Mouse (Mus musculus) hematopoietic stem cell, adult 5-6 weeks (primary cell): ENCODE measurements around the gene Serac1. TPM values are rescaled to one million over a fixed set of nuclear protein-coding genes. Genes with fewer than 3 reads are reported as not detected.
"Not testable (repeated sequence)": the region's sequence is repeated elsewhere in the genome, so short reads cannot be mapped to it uniquely, and the experiment has no call there.

Experiments used
- ATAC-seq, 2 experiments: fragments of 125-278 bp in 1 of 2; replicated peaks in 1 of 2; 2 replicates each; pipeline ENCODE4 v1.8.0; 2016 to 2017; ENCODE audit warnings: inconsistent platforms in 2 of 2, mild to moderate bottlenecking in 2 of 2, moderate number of reproducible peaks in 2 of 2, low read depth in 1 of 2, moderate TSS enrichment in 1 of 2; ENCODE audit not compliant: low FRiP score in 2 of 2, poor library complexity in 2 of 2, severe bottlenecking in 2 of 2, insufficient read depth in 1 of 2, low TSS enrichment in 1 of 2
- total RNA-seq: library from RNA; stranded (forward); fragments of 172-1452, 232-1000 nt; gene quantifications from 2 replicates; pipeline ENCODE4 v1.2.3, GENCODE M21; 2017

Serac1 gene
- total RNA-seq, 1 experiment from 2014 or later: 1.4 TPM

DNA sequence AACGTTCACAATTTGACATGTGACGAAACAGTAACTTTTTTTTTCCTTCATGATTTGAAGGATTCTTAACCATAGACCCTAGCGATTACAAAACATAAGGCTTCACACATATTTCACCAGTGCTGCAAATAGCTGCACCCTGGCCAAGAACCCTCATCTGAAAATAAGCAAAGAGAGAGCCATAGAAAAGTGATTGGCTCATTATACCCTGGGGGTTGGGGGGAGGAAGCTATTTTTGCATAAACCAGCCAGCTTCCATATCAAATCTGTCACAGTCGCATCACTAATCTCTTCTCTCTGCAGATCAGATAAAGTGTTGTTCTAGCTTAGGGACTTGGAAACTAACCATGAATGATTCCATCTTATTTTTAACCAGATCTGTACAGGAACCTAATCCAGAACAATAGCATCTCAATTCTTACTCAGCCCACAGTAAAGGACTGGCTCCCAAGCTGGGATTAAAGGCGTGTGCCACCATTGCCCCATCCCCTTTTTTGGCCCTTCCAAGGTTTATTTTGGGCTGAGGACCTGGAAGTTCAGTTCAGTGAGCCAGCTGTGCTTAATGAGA is 3.9 kb upstream of the Serac1 start:
- ATAC-seq: no peak

DNA sequence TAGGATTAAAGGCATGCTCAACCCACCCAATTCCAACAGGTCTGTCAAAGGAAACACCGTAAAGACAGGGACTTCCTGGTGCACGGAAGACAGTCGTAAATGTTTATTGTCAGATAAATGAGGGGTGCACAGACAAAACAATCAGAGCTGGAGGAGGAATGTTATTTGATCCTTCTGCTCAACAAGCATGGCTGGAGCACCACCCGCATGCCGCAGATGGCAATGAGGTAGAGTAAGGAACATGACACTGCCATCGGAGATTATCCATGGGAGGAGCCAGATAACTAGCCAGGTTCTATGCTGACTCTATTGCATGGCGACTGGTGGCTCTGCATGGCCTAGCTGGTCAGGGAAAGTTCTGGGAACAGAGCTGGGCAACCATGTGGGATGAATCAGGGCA is 6.1 kb downstream of the Serac1 start:
- ATAC-seq: no peak

- no peak for ATAC-seq
Observed at GRCm38 (mm10) chr17:6069866-6070265, 9.7 kb downstream of the Serac1 start.

DNA sequence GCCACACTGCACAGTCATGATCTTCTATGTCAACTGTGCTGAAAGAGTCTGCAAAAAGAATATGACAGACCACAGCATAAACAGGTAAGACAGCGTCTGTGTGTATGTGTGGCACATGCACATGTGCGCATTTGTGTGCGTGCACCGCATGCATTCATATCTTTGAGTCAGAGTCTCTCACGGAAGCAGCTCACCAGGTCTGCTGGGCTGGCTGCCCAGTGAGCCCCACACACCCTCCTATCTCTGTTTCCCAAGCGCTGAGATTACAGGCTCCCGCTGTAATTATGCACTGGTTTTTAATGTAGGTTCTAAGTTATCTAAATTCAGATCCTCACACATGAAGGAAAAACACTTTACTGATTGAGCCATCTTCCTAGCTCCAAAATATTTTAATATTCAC is 11.9 kb downstream of the Serac1 start:
- ATAC-seq: no peak

GRCm38 (mm10) chr17:6066021-6066420 is 13.5 kb downstream of the Serac1 start:
- no peak for ATAC-seq

GRCm38 (mm10) chr17:6063532-6063931 is 16.0 kb downstream of the Serac1 start:
- no peak for ATAC-seq

GRCm38 (mm10) chr17:6062793-6063192 is 16.7 kb downstream of the Serac1 start:
- no peak for ATAC-seq

- peak; percentile 63 to 69; a peak in 3 of 4 replicates for ATAC-seq
Observed at GRCm38 (mm10) chr17:6054934-6055355, 24.6 kb downstream of the Serac1 start.

DNA sequence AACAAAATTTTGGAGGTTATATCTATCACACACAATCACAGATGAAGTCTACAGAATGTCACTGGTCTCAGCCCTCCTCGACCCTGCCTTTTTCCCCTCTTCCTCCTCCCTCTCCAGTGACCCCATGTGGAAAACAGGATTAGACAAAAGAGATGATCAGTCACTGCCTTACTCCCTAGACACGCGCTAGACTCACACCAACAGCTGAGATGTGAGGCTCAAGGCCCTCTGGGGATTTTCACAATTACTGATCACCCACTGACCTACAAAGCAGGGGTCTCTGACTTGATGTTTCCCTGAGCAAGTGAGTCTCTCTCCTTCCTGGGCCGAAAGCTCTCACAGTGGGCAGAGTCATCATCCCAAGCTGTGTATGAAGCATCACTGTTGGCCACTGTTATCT is 26.7 kb downstream of the Serac1 start:
- no peak for ATAC-seq

GRCm38 (mm10) chr17:6037507-6037906 is 42.0 kb downstream of the Serac1 start:
- no peak for ATAC-seq

GRCm38 (mm10) chr17:6036872-6037271 is 42.7 kb downstream of the Serac1 start:
- no peak for ATAC-seq

DNA sequence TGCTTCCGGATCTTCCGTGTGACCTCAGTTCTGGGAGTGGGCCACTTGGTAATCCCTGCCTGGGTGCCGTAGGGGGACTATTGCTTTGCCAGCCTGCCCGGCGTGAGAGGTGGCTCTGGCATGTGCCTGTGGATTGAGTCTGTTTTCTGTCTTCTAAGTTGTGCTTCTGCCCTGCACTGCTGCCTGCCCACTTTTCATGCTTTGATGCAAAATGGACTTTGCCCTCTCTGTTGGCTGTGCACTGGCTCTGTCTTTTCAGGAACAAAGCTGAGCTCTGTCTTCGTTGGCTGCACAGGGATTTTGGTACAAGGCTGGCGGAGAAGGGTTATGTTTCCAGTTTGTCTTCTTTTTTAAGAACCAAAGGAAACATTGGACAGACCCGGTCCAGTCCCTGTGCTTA is 43.1 kb downstream of the Serac1 start:
- ATAC-seq: no peak

GRCm38 (mm10) chr17:6035661-6036060 is 43.9 kb downstream of the Serac1 start:
- no peak for ATAC-seq

DNA sequence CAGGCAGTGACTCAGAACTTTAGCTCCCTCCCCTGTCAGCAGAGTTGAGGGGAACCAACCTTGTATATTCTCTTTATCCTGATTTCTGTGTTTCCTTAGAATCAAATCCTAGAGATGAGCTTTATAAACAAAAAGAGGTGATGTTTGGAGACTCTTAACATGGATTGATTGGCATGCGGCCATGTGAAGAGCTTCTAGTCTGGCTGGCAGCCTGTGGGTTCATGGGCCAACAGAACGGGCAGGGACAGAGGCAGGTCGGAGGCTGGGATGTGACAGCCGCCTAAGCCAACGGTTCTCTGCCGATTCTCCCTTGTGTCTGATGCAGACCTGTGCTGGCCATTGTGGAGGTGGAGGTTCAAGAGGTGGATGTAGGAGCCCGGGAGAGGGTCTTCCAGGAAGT is 53.7 kb downstream of the Serac1 start:
- no peak for ATAC-seq

DNA sequence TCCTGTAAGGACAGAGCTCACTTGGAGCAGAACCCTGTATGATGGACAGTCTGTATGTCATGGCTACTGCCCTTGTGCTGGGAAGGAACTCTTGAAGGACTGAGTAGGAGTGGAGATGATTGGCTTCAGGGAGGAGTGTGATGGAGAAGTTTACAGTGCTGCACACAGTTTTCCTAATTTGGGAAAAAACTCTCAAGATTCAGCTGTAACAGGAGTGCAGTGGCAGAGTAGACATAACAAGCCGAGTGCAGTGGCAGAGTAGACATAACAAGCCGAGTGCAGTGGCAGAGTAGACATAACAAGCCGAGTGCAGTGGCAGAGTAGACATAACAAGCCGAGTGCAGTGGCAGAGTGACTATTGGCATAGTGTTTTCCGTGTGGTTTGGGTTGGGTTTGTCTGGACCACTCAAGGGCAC is 58.2 kb downstream of the Serac1 start:
- not testable (repeated sequence) for ATAC-seq

- ATAC-seq: no peak
Observed at GRCm38 (mm10) chr17:6020636-6021035, 58.9 kb downstream of the Serac1 start.

DNA sequence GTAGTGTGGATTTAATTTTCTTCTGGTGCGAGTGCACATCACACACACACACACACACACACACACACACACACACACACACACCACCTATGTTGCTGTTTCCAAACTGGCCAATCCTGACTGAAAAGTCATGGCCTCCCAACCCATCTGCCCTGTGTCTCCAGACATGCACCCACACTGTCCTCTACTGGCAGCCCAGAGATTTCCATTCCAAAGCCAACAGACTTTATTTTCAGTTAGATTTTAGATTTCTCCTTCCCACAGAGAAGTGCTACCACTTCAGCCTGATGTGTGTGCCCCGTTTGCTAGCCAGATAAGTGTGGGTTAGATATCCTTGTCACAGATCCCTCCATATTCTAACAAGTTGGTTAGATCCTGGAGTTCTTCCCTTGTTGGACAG is 59.8 kb downstream of the Serac1 start:
- ATAC-seq: peak; percentile 33 to 72; a peak in 3 of 4 replicates

DNA sequence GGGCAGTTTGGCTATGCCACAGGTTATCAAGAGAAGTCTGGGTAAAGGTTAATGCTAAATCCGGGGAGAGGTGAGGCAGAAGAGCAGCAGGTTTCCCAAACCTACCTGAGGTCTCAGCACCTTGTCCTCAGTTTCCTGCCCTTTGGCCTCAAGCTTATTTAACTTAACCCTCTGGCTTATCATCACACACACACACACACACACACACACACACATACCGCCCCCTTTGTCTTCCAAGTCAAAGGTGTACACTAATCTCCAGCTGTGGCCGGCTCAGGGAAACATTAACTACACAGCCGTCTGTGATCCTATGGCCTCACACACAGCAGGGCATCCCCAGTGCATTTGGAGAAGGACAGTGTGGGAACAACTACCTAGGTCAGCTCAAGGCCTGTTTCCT is 61.2 kb downstream of the Serac1 start:
- no peak for ATAC-seq

DNA sequence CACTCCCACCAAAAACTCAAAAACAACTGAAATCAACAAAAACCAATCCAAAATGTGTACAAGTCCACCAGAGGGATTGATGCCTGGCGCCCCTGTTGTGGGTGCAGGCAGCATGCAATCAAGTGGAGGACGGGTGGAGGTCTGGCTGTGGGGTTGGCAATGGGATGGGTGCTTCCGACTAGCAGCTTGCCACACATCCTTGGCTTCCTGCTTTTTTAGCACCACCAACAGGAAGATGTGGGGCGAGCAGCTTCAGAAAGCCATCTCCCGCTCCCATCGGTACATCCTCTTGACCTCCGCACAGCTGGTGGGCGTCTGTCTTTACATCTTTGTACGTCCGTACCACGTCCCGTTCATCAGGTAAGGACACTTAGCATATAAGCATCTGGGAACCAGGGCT is 62.3 kb downstream of the Serac1 start:
- peak in 1 of 2 experiments; percentile 42; a peak in 2 of 4 replicates for ATAC-seq
